Mouse (Mus musculus): ENCODE measurements around the gene Mast1. TPM values are rescaled to one million over a fixed set of nuclear protein-coding genes. Genes with fewer than 3 reads are reported as not detected.
A peak's percentile ranks its signal among the peaks of the same experiment; 100 is the strongest.

Mast1 gene
- polyA plus RNA-seq, 1 experiment from 2014 or later, result 59.1 TPM

DNA sequence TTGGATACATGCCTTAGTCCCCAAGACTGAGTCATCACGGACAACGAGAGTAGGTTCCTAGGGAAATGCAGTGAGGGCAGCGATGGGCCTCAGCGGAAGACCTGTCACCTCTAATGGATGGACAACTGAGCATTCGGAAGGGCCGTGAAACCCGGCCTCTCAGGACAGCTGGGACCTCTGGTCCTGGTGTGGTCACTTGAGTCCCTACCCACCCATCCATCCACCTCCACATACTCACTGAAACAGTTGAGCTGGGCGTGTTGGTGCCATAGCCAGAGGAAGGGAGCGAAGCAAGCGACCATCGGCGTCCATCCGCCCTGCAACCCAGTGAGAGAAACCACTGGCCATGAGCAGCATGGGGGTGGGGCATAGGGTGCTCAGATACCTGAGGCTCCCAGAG, 6.6 kb downstream of the Mast1 start:
- Histone ChIP-seq H3K36me3 (peaks cover 58% of the 10 kb centered on the region), H3K9me3 (no peaks in the 10 kb centered on the region), H3K27ac (no peak overlapping the region), H3K27me3 (peaks cover 37% of the 10 kb centered on the region), H3K4me1 (replicated peaks) (peaks cover 27% of the 10 kb centered on the region), H3K9ac (0 out of 2 replicates have a peak overlapping the region, but pooled peaks have one; percentile 19), H3K4me3 (no peak overlapping the region), H3K4me2 (no peak overlapping the region)
- 85% methylated on average over 13 of the region's 13 CpGs for WGBS
- no peak for ATAC-seq (ENCODE audit: low FRiP score)

DNA sequence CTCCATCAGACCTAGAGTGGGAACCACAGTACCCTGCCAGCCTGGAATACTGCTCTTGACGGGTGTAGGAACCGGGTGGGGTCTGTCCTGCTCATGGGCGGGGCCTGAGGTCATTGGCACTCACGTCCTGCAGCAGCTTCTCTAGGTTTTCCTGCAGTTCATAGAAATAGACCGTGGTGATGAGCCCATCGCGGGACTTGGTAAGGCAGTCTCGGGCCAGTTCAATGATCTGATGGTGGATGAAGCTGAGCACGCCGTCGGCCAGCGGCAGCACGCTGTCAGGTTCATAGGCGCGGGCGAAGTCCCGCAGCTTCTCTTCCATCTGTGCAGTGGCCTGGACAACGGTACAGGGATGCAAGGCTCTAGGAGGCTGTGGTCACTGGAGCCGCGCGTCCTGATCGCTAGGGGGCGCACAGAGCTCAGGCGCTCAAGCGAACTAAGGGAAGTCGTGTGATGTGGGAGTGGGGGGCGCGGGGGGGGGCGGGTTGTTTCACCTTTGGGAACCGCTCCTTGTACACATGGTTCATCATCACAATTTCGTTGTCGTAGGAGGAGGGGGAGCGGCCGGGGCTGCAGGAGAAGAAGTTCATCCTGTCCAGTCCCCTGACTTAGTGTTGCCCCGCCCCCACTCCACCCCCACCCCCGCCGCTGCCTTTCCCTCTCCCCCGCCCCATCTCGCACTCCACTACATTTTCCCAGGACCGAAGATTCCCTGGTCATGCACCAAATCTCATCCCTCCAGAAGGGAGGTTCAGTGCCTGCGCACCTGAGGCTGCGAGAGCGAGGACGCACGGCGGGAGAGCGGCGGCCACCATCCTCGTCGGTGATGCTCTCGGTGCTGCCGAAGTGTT, 8.5 kb downstream of the Mast1 start:
- peak; percentile 75 for ATAC-seq (ENCODE audit: low FRiP score)
- peaks cover 8% of the 10 kb centered on the region for H3K4me1 ChIP-seq (replicated peaks)
- no peaks in the 10 kb centered on the region for H3K9me3 ChIP-seq
- peaks cover 75% of the 10 kb centered on the region for H3K36me3 ChIP-seq
- no peak overlapping the region for H3K27ac ChIP-seq
- H3K9ac ChIP-seq, result peak overlapping the region; percentile 58
- H3K4me2 ChIP-seq, result peak overlapping the region; percentile 50
- 2% methylated on average over 45 of the region's 52 CpGs for WGBS
- H3K4me3 ChIP-seq, result peak overlapping the region; percentile 27
- peaks cover 36% of the 10 kb centered on the region for H3K27me3 ChIP-seq

DNA sequence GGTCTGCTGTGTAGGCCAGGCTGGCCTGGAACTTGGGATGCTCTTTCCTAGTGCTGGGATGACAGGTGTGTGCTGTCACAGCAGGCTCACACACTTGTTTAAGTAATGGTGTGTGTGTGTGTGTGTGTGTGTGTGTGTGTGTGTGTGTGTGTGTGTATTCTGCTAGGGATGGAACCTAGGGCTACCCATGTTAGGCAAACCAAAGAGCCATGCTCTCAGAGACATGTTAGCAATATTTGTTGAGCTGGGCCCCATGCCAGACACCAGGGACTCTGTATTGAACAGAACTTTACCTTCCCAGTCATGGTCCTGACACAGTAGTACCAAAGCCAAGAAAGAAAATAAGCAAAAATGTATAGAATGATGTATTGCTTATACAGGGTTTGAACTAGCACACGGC, 9.6 kb downstream of the Mast1 start:
- Histone ChIP-seq H3K4me3 (no peak overlapping the region), H3K4me2 (no peak overlapping the region), H3K9me3 (no peaks in the 10 kb centered on the region), H3K9ac (no peak overlapping the region), H3K27me3 (peaks cover 33% of the 10 kb centered on the region), H3K27ac (no peak overlapping the region), H3K4me1 (replicated peaks) (peaks cover 6% of the 10 kb centered on the region), H3K36me3 (peaks cover 79% of the 10 kb centered on the region)
- ATAC-seq (ENCODE audit: low FRiP score), result no peak
- WGBS, result 82% methylated on average over 1 of the region's 1 CpGs

DNA sequence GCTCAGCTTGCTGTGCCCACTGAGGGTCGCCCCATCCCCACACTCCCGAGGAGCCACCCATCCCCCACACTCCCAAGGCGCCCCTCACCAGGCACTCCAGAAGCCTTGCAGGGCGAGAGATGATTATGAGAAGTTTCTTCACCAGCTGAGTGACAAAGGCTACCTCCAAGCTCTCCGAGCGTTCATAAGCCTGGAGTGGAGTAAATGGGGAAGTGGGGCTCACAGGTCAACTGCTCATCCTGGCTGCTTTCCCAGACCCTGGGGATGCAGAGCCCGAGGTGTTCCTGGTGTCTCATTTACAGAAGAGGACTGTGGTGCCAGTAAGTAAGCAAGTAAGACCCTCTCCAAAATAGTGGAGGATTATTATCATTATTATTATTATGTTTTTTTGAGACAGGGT, 11.6 kb downstream of the Mast1 start:
- H3K9ac ChIP-seq, result no peak overlapping the region
- no peaks in the 10 kb centered on the region for H3K9me3 ChIP-seq
- no peak overlapping the region for H3K27ac ChIP-seq
- no peak for ATAC-seq (ENCODE audit: low FRiP score)
- peaks cover 82% of the 10 kb centered on the region for H3K36me3 ChIP-seq
- peaks cover 26% of the 10 kb centered on the region for H3K27me3 ChIP-seq
- H3K4me2 ChIP-seq, result no peak overlapping the region
- H3K4me1 ChIP-seq (replicated peaks), result peaks cover 6% of the 10 kb centered on the region
- H3K4me3 ChIP-seq, result no peak overlapping the region
- WGBS, result 81% methylated on average over 7 of the region's 7 CpGs

DNA sequence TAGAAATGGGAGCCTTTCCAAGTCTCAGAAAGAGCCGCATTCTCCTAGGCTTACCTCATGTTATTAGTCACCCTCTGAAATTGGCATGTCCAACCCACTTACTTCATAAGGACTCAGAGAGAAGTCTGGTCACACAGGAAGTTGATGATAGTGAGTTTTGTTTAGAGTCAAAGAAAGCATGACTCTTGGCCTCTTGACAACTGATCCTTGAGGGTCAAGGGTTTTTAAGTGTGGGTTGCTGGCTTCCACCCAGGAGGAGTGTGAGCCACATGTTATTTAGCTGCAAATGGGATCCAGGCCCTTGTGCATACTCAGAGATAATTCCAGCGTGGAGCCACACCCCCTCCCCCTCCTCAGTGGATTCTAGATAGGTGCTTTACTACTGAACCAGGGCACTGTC, 15.6 kb downstream of the Mast1 start:
- Histone ChIP-seq H3K36me3 (peaks cover 92% of the 10 kb centered on the region), H3K4me3 (no peak overlapping the region), H3K9me3 (no peaks in the 10 kb centered on the region), H3K27me3 (peaks cover 49% of the 10 kb centered on the region), H3K4me1 (replicated peaks) (no peaks in the 10 kb centered on the region), H3K27ac (no peak overlapping the region), H3K9ac (no peak overlapping the region), H3K4me2 (no peak overlapping the region)
- ATAC-seq (ENCODE audit: low FRiP score), result no peak
- 84% methylated on average over 2 of the region's 2 CpGs for WGBS

DNA sequence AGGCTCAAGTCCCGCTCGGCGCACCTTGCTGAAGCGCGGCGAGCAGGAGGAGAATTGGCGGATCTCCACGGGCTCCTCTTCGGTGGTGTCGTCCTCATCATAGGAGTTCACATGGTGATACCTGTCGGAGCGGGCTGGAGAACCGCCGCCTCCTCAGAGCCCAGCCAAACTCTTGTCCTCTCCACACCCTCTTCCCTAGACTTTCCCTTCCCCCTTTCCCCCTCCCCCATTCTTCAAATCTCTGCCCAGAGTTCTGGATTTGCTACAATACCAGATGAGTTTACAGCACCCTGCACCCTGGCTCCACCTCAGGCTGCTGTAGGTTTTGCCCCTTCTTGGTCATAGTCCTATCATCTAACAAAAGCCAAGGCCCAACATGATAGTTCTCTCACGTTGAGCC, 18.5 kb downstream of the Mast1 start:
- no peak for ATAC-seq (ENCODE audit: low FRiP score)
- Histone ChIP-seq H3K9me3 (no peaks in the 10 kb centered on the region), H3K4me2 (no peak overlapping the region), H3K36me3 (peaks cover 95% of the 10 kb centered on the region), H3K9ac (no peak overlapping the region), H3K4me1 (replicated peaks) (no peaks in the 10 kb centered on the region), H3K27ac (no peak overlapping the region), H3K27me3 (peaks cover 78% of the 10 kb centered on the region), H3K4me3 (no peak overlapping the region)
- 92% methylated on average over 15 of the region's 15 CpGs for WGBS

DNA sequence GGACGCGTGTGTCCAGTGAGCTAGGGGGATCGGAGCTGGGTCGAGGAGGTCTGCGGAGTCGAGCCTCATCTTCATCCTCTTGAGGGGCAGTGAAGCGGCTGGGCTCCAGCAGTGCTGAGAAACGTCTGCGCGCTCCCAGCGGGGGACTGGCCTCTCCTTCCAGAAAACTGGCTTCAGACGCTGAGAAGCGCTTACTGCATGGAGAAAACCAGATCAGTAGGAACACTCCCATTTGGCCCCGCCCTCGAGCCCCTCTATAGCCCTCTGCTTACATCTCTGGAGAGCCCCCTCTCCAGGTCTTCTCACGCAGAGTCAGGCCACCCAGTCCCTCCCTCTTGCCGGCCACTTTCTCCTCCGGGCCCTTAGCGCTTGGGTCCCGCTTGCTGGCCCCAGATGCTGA, 19.4 kb downstream of the Mast1 start:
- Histone ChIP-seq H3K36me3 (peaks cover 96% of the 10 kb centered on the region), H3K27ac (no peak overlapping the region), H3K9ac (no peak overlapping the region), H3K4me3 (no peak overlapping the region), H3K9me3 (no peaks in the 10 kb centered on the region), H3K4me2 (no peak overlapping the region), H3K4me1 (replicated peaks) (peaks cover 5% of the 10 kb centered on the region; the same call in 1 of the 2 replicates), H3K27me3 (peaks cover 87% of the 10 kb centered on the region)
- no peak for ATAC-seq (ENCODE audit: low FRiP score)
- WGBS, result 22% methylated on average over 20 of the region's 20 CpGs

DNA sequence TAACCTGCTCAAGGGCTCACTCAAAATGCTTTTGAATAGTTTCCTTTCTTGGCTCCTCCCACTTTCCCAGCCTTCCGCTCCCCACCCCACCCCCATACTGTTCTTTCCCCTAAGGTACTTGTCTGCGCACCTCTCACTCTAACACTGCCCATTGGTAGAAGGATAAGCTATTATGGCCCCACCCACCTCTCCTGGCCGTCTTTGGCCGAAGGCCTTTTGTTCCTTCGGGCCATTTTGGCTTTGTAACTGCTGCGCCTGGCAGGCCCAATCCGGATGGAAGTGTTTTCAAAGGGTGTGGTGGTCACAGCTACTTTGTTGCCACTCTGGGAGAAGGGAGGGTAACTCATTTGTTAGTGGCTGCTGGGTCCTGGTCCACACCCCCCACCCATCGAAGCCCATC, 21.9 kb downstream of the Mast1 start:
- WGBS, result 88% methylated on average over 8 of the region's 8 CpGs
- H3K36me3 ChIP-seq, result peaks cover 95% of the 10 kb centered on the region
- H3K4me3 ChIP-seq, result no peak overlapping the region
- H3K9ac ChIP-seq, result no peak overlapping the region
- H3K4me1 ChIP-seq (replicated peaks), result peaks cover 12% of the 10 kb centered on the region; the same call in 1 of the 2 replicates
- H3K4me2 ChIP-seq, result no peak overlapping the region
- H3K27ac ChIP-seq, result no peak overlapping the region
- H3K27me3 ChIP-seq, result peaks cover 99% of the 10 kb centered on the region
- ATAC-seq (ENCODE audit: low FRiP score), result no peak
- no peaks in the 10 kb centered on the region for H3K9me3 ChIP-seq

DNA sequence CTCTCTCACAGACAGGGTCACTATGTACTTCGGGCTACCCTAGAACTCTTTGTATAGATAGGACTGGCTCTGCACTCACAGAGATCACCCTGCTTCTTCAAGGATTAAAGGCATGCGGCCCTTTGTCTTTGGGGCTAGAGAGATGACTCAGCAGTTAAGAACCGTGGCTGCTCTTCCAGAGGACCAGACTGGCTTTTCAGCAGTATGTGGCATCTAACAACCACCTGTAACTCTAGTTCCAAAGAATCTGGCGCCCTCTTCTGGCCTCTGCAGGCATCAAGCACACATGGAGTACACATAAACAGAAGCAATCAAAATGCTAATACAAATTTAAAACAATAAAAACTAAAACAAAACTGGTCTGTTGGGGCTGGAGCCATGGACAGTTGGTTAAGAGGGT, 23.2 kb downstream of the Mast1 start:
- no peak overlapping the region for H3K4me3 ChIP-seq
- WGBS, result 36% methylated on average over 4 of the region's 4 CpGs
- no peak overlapping the region for H3K9ac ChIP-seq
- no peak overlapping the region for H3K27ac ChIP-seq
- H3K4me1 ChIP-seq (replicated peaks), result peaks cover 15% of the 10 kb centered on the region
- peaks cover 92% of the 10 kb centered on the region for H3K36me3 ChIP-seq
- ATAC-seq (ENCODE audit: low FRiP score), result no peak
- H3K27me3 ChIP-seq, result peaks cover 99% of the 10 kb centered on the region
- no peaks in the 10 kb centered on the region for H3K9me3 ChIP-seq
- no peak overlapping the region for H3K4me2 ChIP-seq

DNA sequence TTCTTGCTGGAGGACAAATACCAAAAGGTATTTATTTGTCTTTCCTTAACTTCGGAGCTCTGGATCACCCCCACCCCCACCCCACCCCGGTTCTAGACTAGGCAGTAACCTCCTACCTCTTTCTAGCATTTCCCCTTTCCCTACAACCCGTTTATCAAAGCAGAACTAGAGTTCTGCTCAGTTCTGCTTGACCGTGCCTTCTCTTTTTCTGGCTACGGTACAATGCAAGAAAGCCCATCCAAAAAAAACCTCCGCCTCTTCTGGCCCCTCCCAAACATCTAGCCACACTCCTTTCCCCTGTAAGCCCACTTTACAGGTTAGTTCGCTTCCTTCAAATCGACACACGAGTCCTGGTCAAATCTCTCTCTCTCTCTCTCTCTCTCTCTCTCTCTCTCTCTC, 23.7 kb downstream of the Mast1 start:
- Histone ChIP-seq H3K4me3 (peak overlapping the region; percentile 29), H3K4me1 (replicated peaks) (peaks cover 20% of the 10 kb centered on the region), H3K36me3 (peaks cover 87% of the 10 kb centered on the region), H3K27ac (no peak overlapping the region), H3K4me2 (peak overlapping the region; percentile 48), H3K27me3 (peaks cover 97% of the 10 kb centered on the region), H3K9ac (no peak overlapping the region), H3K9me3 (no peaks in the 10 kb centered on the region)
- 17% methylated on average over 9 of the region's 9 CpGs for WGBS
- no peak for ATAC-seq (ENCODE audit: low FRiP score)

DNA sequence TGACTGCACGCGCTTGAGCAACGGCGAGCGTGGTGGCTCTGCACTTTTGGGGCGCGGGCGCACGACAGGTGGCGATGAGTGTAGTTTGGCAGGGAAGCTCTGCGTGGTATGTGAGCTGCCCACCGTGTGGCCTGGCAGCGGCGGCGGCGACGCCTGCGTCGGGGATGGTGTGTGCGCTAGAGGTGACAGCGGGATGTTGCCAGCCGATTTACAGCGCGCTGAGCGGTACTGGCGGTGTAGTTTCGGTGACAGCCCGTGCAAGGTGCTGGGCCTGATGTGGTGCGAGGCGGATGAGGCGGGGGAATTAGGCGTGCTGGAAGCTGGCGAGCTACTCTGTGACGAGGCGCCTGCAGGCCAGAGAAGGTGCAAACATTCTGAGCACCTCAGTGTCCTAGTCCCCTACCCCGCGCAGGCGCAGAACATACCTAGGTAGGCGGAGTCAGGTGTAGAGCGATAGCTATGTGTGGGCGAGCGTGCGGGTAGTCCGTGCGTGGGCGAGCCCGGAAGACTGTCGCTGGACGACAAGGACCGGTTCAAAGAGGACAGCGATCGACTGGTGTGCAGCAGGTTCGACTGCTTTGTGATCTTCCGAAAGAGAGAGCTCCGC, 24.2 kb downstream of the Mast1 start:
- no peak overlapping the region for H3K27ac ChIP-seq
- peaks cover 92% of the 10 kb centered on the region for H3K27me3 ChIP-seq
- ATAC-seq (ENCODE audit: low FRiP score), result no peak
- H3K4me1 ChIP-seq (replicated peaks), result peaks cover 25% of the 10 kb centered on the region
- peaks cover 82% of the 10 kb centered on the region for H3K36me3 ChIP-seq
- H3K4me2 ChIP-seq, result peak overlapping the region; percentile 48
- H3K9ac ChIP-seq, result 0 out of 2 replicates have a peak overlapping the region, but pooled peaks have one; percentile 13
- H3K9me3 ChIP-seq, result no peaks in the 10 kb centered on the region
- WGBS, result 4% methylated on average over 55 of the region's 55 CpGs
- peak overlapping the region; percentile 29 for H3K4me3 ChIP-seq

DNA sequence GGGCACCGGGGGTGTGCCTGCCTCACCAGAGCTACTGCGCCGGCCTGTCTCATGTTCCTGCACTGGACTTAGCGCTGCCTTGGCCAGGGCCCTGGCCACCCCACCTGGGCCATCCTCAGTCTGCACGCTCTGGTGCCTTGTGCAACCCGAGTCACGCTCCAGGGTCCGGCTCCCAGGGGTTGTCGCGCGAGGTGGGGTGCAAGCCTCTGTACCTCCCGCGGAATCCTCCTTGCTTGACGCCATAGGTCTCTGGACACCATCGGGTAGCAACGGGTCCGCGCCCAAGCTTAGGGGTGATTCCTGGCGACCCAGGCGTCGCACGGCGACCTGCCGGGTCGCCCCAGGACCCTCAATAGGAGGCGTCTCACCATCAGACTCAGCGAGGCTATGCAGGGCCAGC, 24.8 kb downstream of the Mast1 start:
- no peak for ATAC-seq (ENCODE audit: low FRiP score)
- Histone ChIP-seq H3K4me1 (replicated peaks) (peaks cover 25% of the 10 kb centered on the region), H3K9ac (no peak overlapping the region), H3K9me3 (no peaks in the 10 kb centered on the region), H3K27me3 (peaks cover 86% of the 10 kb centered on the region), H3K4me2 (peak overlapping the region; percentile 48), H3K27ac (no peak overlapping the region), H3K36me3 (peaks cover 76% of the 10 kb centered on the region), H3K4me3 (peak overlapping the region; percentile 29; the same call in 1 of the 2 replicates)
- 23% methylated on average over 27 of the region's 27 CpGs for WGBS
